Mouse (Mus musculus): Measurements from ENCODE around the gene Gfpt2. TPM values are rescaled to one million over a fixed set of nuclear protein-coding genes. Genes with fewer than 3 reads are reported as not detected.

Gfpt2 gene
- total and polyA plus RNA-seq, 3 experiments = 0.04 TPM; not detected in 2

DNA sequence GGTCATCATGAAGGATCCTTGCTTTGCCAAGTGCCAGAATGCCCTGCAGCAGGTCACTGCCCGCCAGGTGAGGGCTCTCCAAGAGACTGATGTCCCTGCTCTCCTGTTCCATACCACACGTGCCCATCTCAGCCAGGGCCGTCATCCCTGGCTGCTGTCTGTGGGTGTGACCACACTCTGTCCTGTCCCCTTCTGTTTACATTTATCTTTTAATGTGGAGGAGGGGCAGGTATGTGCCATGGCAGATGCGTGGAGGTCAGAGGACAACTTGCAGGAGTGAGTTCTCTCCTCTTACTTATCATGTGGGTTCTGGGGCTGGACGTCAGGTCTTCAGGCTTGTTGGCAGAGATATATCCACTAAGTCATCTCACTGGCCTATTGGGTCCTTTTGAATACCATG lies 39.0 kb downstream of the Gfpt2 start:
- Histone ChIP-seq H3K36me3 (replicated peaks in 1 of 2; ENCODE audit: control insufficient read depth in 1 of 2, insufficient read depth in 1 of 2, low read length in 1 of 2) (no peaks in the 10 kb centered on the region), H3K4me3 (replicated peaks in 1 of 3; ENCODE audit: low read depth in 2 of 3, low read length in 2 of 3, poor library complexity in 1 of 3) (no peak overlapping the region), H3K4me1 (ENCODE audit: control insufficient read depth in 1 of 2, insufficient read depth in 2 of 2) (peaks cover 0 to 5% of the 10 kb centered on the region in 2 experiments; a peak in 2 of 4 replicates), H3K9ac (ENCODE audit: insufficient read depth, low read depth) (no peak overlapping the region), H3K27ac (ENCODE audit: insufficient read depth, low read depth) (no peak overlapping the region), H3K9me3 (replicated peaks; ENCODE audit: low read length) (no peaks in the 10 kb centered on the region), H3K27me3 (replicated peaks) (peaks cover 2% of the 10 kb centered on the region), H3K4me2 (ENCODE audit: insufficient read depth, low read depth, poor library complexity, severe bottlenecking) (no peak overlapping the region), H3K79me2 (replicated peaks; ENCODE audit: control insufficient read depth, extremely low read depth, insufficient read depth, poor library complexity, severe bottlenecking) (no peaks in the 10 kb centered on the region)
- no peak for TF ChIP-seq UBTF (IDR thresholded peaks at IDR 0.05; ENCODE audit: low read depth, low read length)
- TF ChIP-seq USF1 (IDR thresholded peaks at IDR 0.05; ENCODE audit: low read depth, low read length) = no peak
- TF ChIP-seq IRF4 (IDR thresholded peaks at IDR 0.05; ENCODE audit: low read depth, low read length) = no peak
- no peak for TF ChIP-seq GABPA (IDR thresholded peaks at IDR 0.05; ENCODE audit: insufficient replicate concordance, low read depth, low read length)
- TF ChIP-seq RAD21 (IDR thresholded peaks at IDR 0.05; ENCODE audit: low read depth, low read length) = no peak
- no peak for TF ChIP-seq TBP (conservative IDR thresholded peaks at IDR 0.05; ENCODE audit: low read depth, low read length)
- TF ChIP-seq MAFK (IDR thresholded peaks at IDR 0.05; ENCODE audit: insufficient replicate concordance, low read length) = no peak
- no peak for TF ChIP-seq CHD2 (IDR thresholded peaks at IDR 0.05; ENCODE audit: low read length)
- dilution Hi-C loops (cut with MboI; ENCODE audit: extremely low pct_ligation_motif_present, extremely low pct_unique_long_range_greater_than_20kb, low sequenced_read_pairs) = no loop called here
- no peak for DNase-seq (ENCODE audit: extremely low read depth)
- in situ Hi-C loops (cut with MboI; ENCODE audit: low pct_ligation_motif_present, low pct_unique_long_range_greater_than_20kb, low sequenced_read_pairs) = no loop called here

DNA sequence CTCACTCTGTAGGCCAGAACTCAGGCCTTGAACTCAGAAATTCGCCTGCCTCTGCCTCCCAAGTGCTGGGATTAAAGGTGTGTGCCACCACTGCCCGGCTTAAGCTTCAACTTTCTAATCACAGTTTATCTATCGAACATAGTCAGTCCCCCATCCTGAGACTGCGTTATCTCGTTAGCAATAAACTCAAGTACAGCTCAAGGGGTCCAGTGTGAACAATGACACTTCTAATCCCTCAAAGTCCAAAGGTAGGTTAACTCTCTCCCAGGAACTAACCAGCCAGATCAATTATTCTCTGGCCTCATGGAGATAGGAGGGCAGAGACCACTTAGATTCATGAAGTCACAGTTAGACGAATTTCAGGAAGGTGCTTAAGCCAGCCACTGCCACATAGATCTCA lies 40.3 kb downstream of the Gfpt2 start:
- H3K9me3 ChIP-seq (replicated peaks; ENCODE audit: low read length) = no peaks in the 10 kb centered on the region
- dilution Hi-C loops (cut with MboI; ENCODE audit: extremely low pct_ligation_motif_present, extremely low pct_unique_long_range_greater_than_20kb, low sequenced_read_pairs) = no loop called here
- no peak overlapping the region for H3K9ac ChIP-seq (ENCODE audit: insufficient read depth, low read depth)
- DNase-seq (ENCODE audit: extremely low read depth) = no peak
- H3K79me2 ChIP-seq (replicated peaks; ENCODE audit: control insufficient read depth, extremely low read depth, insufficient read depth, poor library complexity, severe bottlenecking) = no peaks in the 10 kb centered on the region
- H3K27ac ChIP-seq (ENCODE audit: insufficient read depth, low read depth) = no peak overlapping the region
- no peak overlapping the region for H3K4me2 ChIP-seq (ENCODE audit: insufficient read depth, low read depth, poor library complexity, severe bottlenecking)
- in situ Hi-C loops (cut with MboI; ENCODE audit: low pct_ligation_motif_present, low pct_unique_long_range_greater_than_20kb, low sequenced_read_pairs) = no loop called here
- H3K27me3 ChIP-seq (replicated peaks) = peaks cover 2% of the 10 kb centered on the region
- no peak for TF ChIP-seq NELFE (IDR thresholded peaks at IDR 0.05; ENCODE audit: low read depth, low read length)
- H3K36me3 ChIP-seq (replicated peaks in 1 of 2; ENCODE audit: control insufficient read depth in 1 of 2, insufficient read depth in 1 of 2, low read length in 1 of 2) = no peaks in the 10 kb centered on the region
- no peak overlapping the region for H3K4me3 ChIP-seq (replicated peaks in 1 of 3; ENCODE audit: low read depth in 2 of 3, low read length in 2 of 3, poor library complexity in 1 of 3)
- peaks cover 0 to 7% of the 10 kb centered on the region in 2 experiments; a peak in 2 of 4 replicates for H3K4me1 ChIP-seq (ENCODE audit: control insufficient read depth in 1 of 2, insufficient read depth in 2 of 2)

DNA sequence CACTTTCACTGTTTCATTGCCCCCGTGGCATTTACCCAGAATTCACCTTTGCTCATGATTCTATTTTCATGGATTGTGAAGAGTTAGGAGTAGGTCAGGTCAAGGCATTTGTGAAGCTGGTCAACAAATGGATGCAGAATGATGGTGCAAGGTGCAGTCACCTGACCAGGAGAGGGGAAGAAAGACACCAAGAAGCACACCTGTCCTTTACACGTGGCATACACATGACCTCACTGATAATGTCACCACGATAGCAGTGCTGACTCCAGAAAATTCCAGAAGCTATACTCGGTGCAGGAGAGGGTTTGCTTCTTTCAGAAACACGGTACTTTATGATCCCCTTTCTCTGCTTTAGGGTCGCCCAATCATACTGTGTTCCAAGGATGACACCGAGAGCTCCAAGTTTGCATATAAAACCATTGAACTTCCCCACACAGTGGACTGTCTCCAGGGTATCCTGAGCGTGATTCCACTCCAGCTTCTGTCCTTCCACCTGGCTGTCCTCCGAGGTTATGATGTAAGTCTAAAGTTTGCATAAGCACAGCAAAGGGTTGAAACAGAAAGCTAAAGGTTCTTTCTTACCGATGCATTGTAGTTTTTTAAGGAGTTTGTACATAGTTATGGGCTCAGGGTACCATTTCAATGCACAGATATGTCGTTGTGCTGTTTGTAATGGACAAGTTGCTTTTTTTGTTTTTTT lies 41.4 kb downstream of the Gfpt2 start:
- H3K9me3 ChIP-seq (replicated peaks; ENCODE audit: low read length) = no peaks in the 10 kb centered on the region
- no peaks in the 10 kb centered on the region for H3K79me2 ChIP-seq (replicated peaks; ENCODE audit: control insufficient read depth, extremely low read depth, insufficient read depth, poor library complexity, severe bottlenecking)
- H3K27me3 ChIP-seq (replicated peaks) = no peaks in the 10 kb centered on the region
- no peak overlapping the region for H3K4me2 ChIP-seq (ENCODE audit: insufficient read depth, low read depth, poor library complexity, severe bottlenecking)
- no peaks in the 10 kb centered on the region for H3K36me3 ChIP-seq (replicated peaks in 1 of 2; ENCODE audit: control insufficient read depth in 1 of 2, insufficient read depth in 1 of 2, low read length in 1 of 2)
- H3K27ac ChIP-seq (ENCODE audit: insufficient read depth, low read depth) = no peak overlapping the region
- in situ Hi-C loops (cut with MboI; ENCODE audit: low pct_ligation_motif_present, low pct_unique_long_range_greater_than_20kb, low sequenced_read_pairs) = loop anchor here (5.0 kb wide), 1 partner anchor 33 kb away; no protein-coding TSS in a partner anchor
- TF ChIP-seq CTCF (conservative IDR thresholded peaks at IDR 0.05 in 1 of 2, IDR thresholded peaks at IDR 0.05 in 1 of 2; ENCODE audit: low read depth in 2 of 2, low read length in 2 of 2) (no peak), ZMIZ1 (IDR thresholded peaks at IDR 0.05; ENCODE audit: low read depth, low read length) (no peak), BHLHE40 (IDR thresholded peaks at IDR 0.05; ENCODE audit: low read depth, low read length) (no peak), UBTF (IDR thresholded peaks at IDR 0.05; ENCODE audit: low read depth, low read length) (no peak), TCF12 (IDR thresholded peaks at IDR 0.05; ENCODE audit: low read depth, low read length) (no peak), EP300 (IDR thresholded peaks at IDR 0.05; ENCODE audit: low read length) (no peak), ETS1 (conservative IDR thresholded peaks at IDR 0.05; ENCODE audit: low read depth, low read length) (no peak), MAX (IDR thresholded peaks at IDR 0.05; ENCODE audit: low read length) (no peak), MEF2A (IDR thresholded peaks at IDR 0.05; ENCODE audit: borderline replicate concordance, low read depth, low read length) (no peak), POLR2A (IDR thresholded peaks at IDR 0.05; ENCODE audit: low read depth, low read length) (no peak), CHD1 (IDR thresholded peaks at IDR 0.05; ENCODE audit: low read depth, low read length) (no peak), NELFE (IDR thresholded peaks at IDR 0.05; ENCODE audit: low read depth, low read length) (no peak)
- DNase-seq (ENCODE audit: extremely low read depth) = no peak
- dilution Hi-C loops (cut with MboI; ENCODE audit: extremely low pct_ligation_motif_present, extremely low pct_unique_long_range_greater_than_20kb, low sequenced_read_pairs) = no loop called here
- H3K4me3 ChIP-seq (replicated peaks in 1 of 3; ENCODE audit: low read depth in 2 of 3, low read length in 2 of 3, poor library complexity in 1 of 3) = no peak overlapping the region
- H3K9ac ChIP-seq (ENCODE audit: insufficient read depth, low read depth) = no peak overlapping the region
- H3K4me1 ChIP-seq (ENCODE audit: control insufficient read depth in 1 of 2, insufficient read depth in 2 of 2) = peaks cover 0 to 7% of the 10 kb centered on the region in 2 experiments; a peak in 2 of 4 replicates

Measured in CH12.LX (cell line).